Mouse (Mus musculus) heart, postnatal 0 days (tissue): ENCODE measurements around the gene Chst7. TPM values are rescaled to one million over a fixed set of nuclear protein-coding genes. Genes with fewer than 3 reads are reported as not detected.

Experiments used
- ATAC-seq: fragments of 200-750 bp; cut with Nextera tagmentation; 2 replicates; pipeline ENCODE4 v1.8.0; 2017; ENCODE audit warnings: low read depth, moderate number of reproducible peaks, moderate library complexity; ENCODE audit not compliant: insufficient read depth
- DNase-seq: peaks from one replicate; pipeline ENCODE4 v3.0.0-alpha.2; 2016; ENCODE audit warnings: low spot score
- H3K27ac ChIP-seq: fragments of 300-500 bp; sonication (generic); 2 replicates; pipeline ENCODE4 v1.5.1; 2014; ENCODE audit warnings: low read depth, mild to moderate bottlenecking
- H3K27me3 ChIP-seq: fragments of 300-500 bp; sonication (generic); 2 replicates; pipeline ENCODE4 v1.6.1; 2014; ENCODE audit warnings: low read length, mixed read lengths; ENCODE audit not compliant: control insufficient read depth, insufficient read depth
- H3K36me3 ChIP-seq: fragments of 300-500 bp; sonication (generic); replicated peaks from 2 replicates; pipeline ENCODE4 v1.6.1; 2014; ENCODE audit warnings: low read length, mixed read lengths; ENCODE audit not compliant: control insufficient read depth, insufficient read depth
- H3K4me1 ChIP-seq: fragments of 300-500 bp; sonication (generic); 2 replicates; pipeline ENCODE4 v1.6.1; 2014; ENCODE audit warnings: antibody characterized with exemption; ENCODE audit not compliant: control insufficient read depth, insufficient read depth
- H3K4me2 ChIP-seq: fragments of 300-500 bp; sonication (generic); 2 replicates; pipeline ENCODE4 v1.6.1; 2014; ENCODE audit warnings: low read depth, mild to moderate bottlenecking, low read length, moderate library complexity
- H3K4me3 ChIP-seq: fragments of 300-500 bp; sonication (generic); 2 replicates; pipeline ENCODE4 v1.5.1; 2014; ENCODE audit warnings: low read depth, low read length
- H3K9ac ChIP-seq: fragments of 300-500 bp; sonication (generic); replicated peaks from 2 replicates; pipeline ENCODE4 v1.6.1; 2014; ENCODE audit warnings: low read depth, low read length, mixed read lengths
- H3K9me3 ChIP-seq: fragments of 300-500 bp; sonication (generic); replicated peaks from 2 replicates; pipeline ENCODE4 v1.6.1; 2016; ENCODE audit warnings: low read length; ENCODE audit not compliant: control insufficient read depth
- CTCF ChIP-seq: IDR thresholded peaks from 2 replicates; pipeline ENCODE4 v1.5.1; 2016; ENCODE audit warnings: antibody characterized with exemption, control low read depth, low read depth
- EP300 ChIP-seq: IDR thresholded peaks from 2 replicates; pipeline ENCODE4 v1.6.1; 2016; ENCODE audit warnings: antibody characterized with exemption, low read depth
- whole genome bisulfite sequencing: fragments of 180-500 bp; shearing (Covaris S2); extraction: QIAGEN DNeasy Blood & Tissue Kit; methylation state at CpG from one replicate; pipeline ENCODE4 v1.1.7; 2014; 5-methylcytosine and 5-hydroxymethylcytosine counted together
- polyA plus RNA-seq: library from polyadenylated mRNA; unstranded; fragments of >200 nt; fragmentation: Nextera tagmentation; extraction: Ambion mirVana; gene quantifications from 2 replicates; pipeline ENCODE4 v1.2.1, GENCODE M21; 2015
- total RNA-seq: library from RNA; depleted of rRNA; stranded (reverse); fragments of >200 nt; gene quantifications from 2 replicates; pipeline ENCODE4 v1.2.3, GENCODE M21; 2014; ENCODE audit warnings: low replicate concordance; rRNA removed

Gene Chst7
- total and polyA plus RNA-seq, 2 experiments from 2014 or later: 7.1 to 7.8 TPM

DNA sequence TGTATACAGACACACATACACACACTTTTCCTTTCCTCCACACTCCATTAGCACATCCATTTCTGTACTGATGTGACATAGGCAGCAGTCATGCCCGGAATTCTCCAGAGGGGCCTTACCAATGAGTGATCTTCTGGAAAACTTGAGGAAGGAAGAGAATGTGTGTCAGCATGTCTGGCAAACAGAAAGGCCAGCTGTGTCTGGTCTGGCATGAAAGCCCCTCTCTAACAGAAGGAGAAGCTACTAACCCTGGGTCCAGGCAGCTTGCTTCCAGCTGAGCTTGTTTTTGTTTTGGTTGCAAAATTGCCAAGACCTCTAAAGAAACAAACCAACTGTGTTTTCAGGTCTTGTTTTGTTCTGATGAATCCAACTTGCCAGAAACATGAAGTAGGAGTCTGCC, 70.1 kb downstream of the Chst7 start:
- Histone ChIP-seq H3K27ac (no peak overlapping the region), H3K27me3 (no peaks in the 10 kb centered on the region), H3K36me3 (no peaks in the 10 kb centered on the region), H3K9ac (no peak overlapping the region), H3K4me1 (no peaks in the 10 kb centered on the region), H3K4me3 (no peak overlapping the region), H3K9me3 (no peaks in the 10 kb centered on the region), H3K4me2 (no peak overlapping the region)
- no peak for DNase-seq
- TF ChIP-seq CTCF: no peak
- TF ChIP-seq EP300: no peak
- no peak for ATAC-seq
- WGBS: 57% methylated on average over 1 of the region's 1 CpGs

Other genes with a start within 250 kb of the Chst7 start
- 20.8 and 24.4 TPM in 2 replicates for gene Slc9a7, start 232.2 kb downstream of the Chst7 start, total RNA-seq
- 5.0 and 5.1 TPM in 2 replicates for gene Slc9a7, start 232.2 kb downstream of the Chst7 start, polyA plus RNA-seq